Mouse (Mus musculus) myocyte (in vitro differentiated cells): Measurements from ENCODE around the gene Preb. TPM values are rescaled to one million over a fixed set of nuclear protein-coding genes. Genes with fewer than 3 reads are reported as not detected.

Source experiments
- H3K27me3 ChIP-seq: one replicate; pipeline ENCODE4 v1.6.1; 2011; ENCODE audit not compliant: control insufficient read depth, insufficient read depth, insufficient read length
- H3K36me3 ChIP-seq: one replicate; pipeline ENCODE4 v1.6.1; 2011; ENCODE audit not compliant: control insufficient read depth, insufficient read depth
- H3K4me2 ChIP-seq: one replicate; pipeline ENCODE4 v1.6.1; 2011; ENCODE audit warnings: low read depth, control low read depth
- H3K4me3 ChIP-seq: one replicate; pipeline ENCODE4 v1.5.1; 2011; ENCODE audit warnings: mild to moderate bottlenecking, control low read depth, moderate library complexity
- H3K79me2 ChIP-seq: one replicate; pipeline ENCODE4 v1.6.1; 2011; ENCODE audit not compliant: control insufficient read depth, insufficient read depth
- H3ac ChIP-seq: one replicate; pipeline ENCODE4 v1.6.1; 2011; ENCODE audit not compliant: control insufficient read depth, insufficient read length
- CEBPB ChIP-seq: IDR thresholded peaks from 2 replicates; pipeline ENCODE4 v1.6.1; 2011; ENCODE audit warnings: mild to moderate bottlenecking, moderate library complexity; ENCODE audit not compliant: poor library complexity, insufficient read depth, severe bottlenecking
- E2F4 ChIP-seq: IDR thresholded peaks from one replicate; pipeline ENCODE4 v1.6.1; 2011; ENCODE audit warnings: mild to moderate bottlenecking, control low read depth, moderate library complexity; ENCODE audit not compliant: insufficient read depth
- MAX ChIP-seq: IDR thresholded peaks from one replicate; pipeline ENCODE4 v1.6.1; 2011; ENCODE audit warnings: low read depth, mild to moderate bottlenecking, control low read depth
- MYOD1 ChIP-seq, 3 experiments: IDR thresholded peaks; one replicate each; pipeline ENCODE4 v1.6.1; 2011; ENCODE audit warnings: control low read depth in 2 of 3, low read depth in 2 of 3, mild to moderate bottlenecking in 2 of 3, moderate library complexity in 1 of 3; ENCODE audit not compliant: insufficient read length in 2 of 3, control insufficient read depth in 1 of 3
- MYOG ChIP-seq, 3 experiments: IDR thresholded peaks; one replicate each; pipeline ENCODE4 v1.6.1; 2011; ENCODE audit warnings: control low read depth in 2 of 3, low read depth in 2 of 3, mild to moderate bottlenecking in 2 of 3; ENCODE audit not compliant: insufficient read length in 2 of 3, control insufficient read depth in 1 of 3, insufficient read depth in 1 of 3
- POLR2A ChIP-seq: IDR thresholded peaks from one replicate; pipeline ENCODE4 v1.6.1; 2011; ENCODE audit warnings: low read depth, mild to moderate bottlenecking, control low read depth, moderate library complexity; ENCODE audit not compliant: insufficient read length
- POLR2AphosphoS2 ChIP-seq: IDR thresholded peaks from one replicate; pipeline ENCODE4 v1.6.1; 2011; ENCODE audit warnings: low read depth, control low read depth; ENCODE audit not compliant: insufficient read length
- REST ChIP-seq: IDR thresholded peaks from one replicate; pipeline ENCODE4 v1.6.1; 2011; ENCODE audit warnings: mild to moderate bottlenecking, control low read depth, moderate library complexity; ENCODE audit not compliant: insufficient read depth, insufficient read length
- SRF ChIP-seq: IDR thresholded peaks from one replicate; pipeline ENCODE4 v1.6.1; 2011; ENCODE audit warnings: low read depth; ENCODE audit not compliant: control insufficient read depth, insufficient read length
- TCF12 ChIP-seq: IDR thresholded peaks from one replicate; pipeline ENCODE4 v1.6.1; 2011; ENCODE audit warnings: mild to moderate bottlenecking, control low read depth; ENCODE audit not compliant: poor library complexity, insufficient read depth, severe bottlenecking
- TCF3 ChIP-seq: IDR thresholded peaks from one replicate; pipeline ENCODE4 v1.6.1; 2011; ENCODE audit warnings: low read depth, control low read depth; ENCODE audit not compliant: insufficient read length
- USF1 ChIP-seq: IDR thresholded peaks from one replicate; pipeline ENCODE4 v1.6.1; 2011; ENCODE audit warnings: low read depth, mild to moderate bottlenecking, control low read depth, moderate library complexity
- polyA plus RNA-seq: library from polyadenylated mRNA; unstranded; fragments of >200 nt; fragmentation: generic; extraction: Trizol; gene quantifications from one replicate; pipeline ENCODE4 v1.2.1, GENCODE M21; 2012; ENCODE audit warnings: missing spikeins

Preb gene
- polyA plus RNA-seq, 1 experiment = 158 TPM

GRCm38 (mm10) chr5:30907413-30908059 lies 52.6 kb downstream of the Preb start, which contains the start of gene Ost4:
Ost4 (minus strand) TSS chr5:30907788.
- peak within 1 kb of the TSS; percentile 91 for H3K4me3 ChIP-seq
- peaks cover 22% of the 10 kb centered on the region for H3K79me2 ChIP-seq
- H3K4me2 ChIP-seq = peak within 1 kb of the TSS; percentile 97
- no peaks in the 10 kb centered on the region for H3K27me3 ChIP-seq
- H3ac ChIP-seq = peak within 1 kb of the TSS; percentile 46
- no peaks in the 10 kb centered on the region for H3K36me3 ChIP-seq
- TF ChIP-seq E2F4 = peak; percentile 38
- no peak for TF ChIP-seq TCF12
- peak; percentile 93 for TF ChIP-seq POLR2A
- TF ChIP-seq USF1 = no peak
- TF ChIP-seq POLR2AphosphoS2 = peak; percentile 74
- TF ChIP-seq CEBPB = no peak
- TF ChIP-seq MYOG (IDR thresholded peaks at IDR 0.05; ENCODE audit: control insufficient read depth in 1 of 3, insufficient read depth in 1 of 3, insufficient read length in 2 of 3, low read depth in 2 of 3) = peak in 2 of 3 experiments; percentile 78 to 90
- no peak for TF ChIP-seq MAX
- no peak for TF ChIP-seq REST
- TF ChIP-seq SRF = no peak
- peak; percentile 64 for TF ChIP-seq TCF3
- TF ChIP-seq MYOD1 (IDR thresholded peaks at IDR 0.05; ENCODE audit: control insufficient read depth in 1 of 3, insufficient read length in 2 of 3, low read depth in 2 of 3) = peak in 2 of 3 experiments; percentile 89 to 93

- H3K27me3 ChIP-seq = no peaks in the 10 kb centered on the region
- H3K4me2 ChIP-seq = peak overlapping the region; percentile 29
- H3ac ChIP-seq = no peak overlapping the region
- peaks cover 17% of the 10 kb centered on the region for H3K79me2 ChIP-seq
- H3K4me3 ChIP-seq = no peak overlapping the region
- no peak for TF ChIP-seq E2F4
- TF ChIP-seq USF1 = peak; percentile 12
- no peak for TF ChIP-seq MAX
- no peak for TF ChIP-seq REST
- TF ChIP-seq CEBPB = 0 out of 2 replicates have a peak, but pooled peaks have one; percentile 14
- no peak for TF ChIP-seq POLR2A
- TF ChIP-seq TCF12 = no peak
- TF ChIP-seq POLR2AphosphoS2 = peak; percentile 49
- TF ChIP-seq MYOG (IDR thresholded peaks at IDR 0.05; ENCODE audit: control insufficient read depth in 1 of 3, insufficient read depth in 1 of 3, insufficient read length in 2 of 3, low read depth in 2 of 3) = no peak
- TF ChIP-seq SRF = no peak
- no peak for TF ChIP-seq TCF3
- TF ChIP-seq MYOD1 (IDR thresholded peaks at IDR 0.05; ENCODE audit: control insufficient read depth in 1 of 3, insufficient read length in 2 of 3, low read depth in 2 of 3) = no peak
- H3K36me3 ChIP-seq = peaks cover 3% of the 10 kb centered on the region
These were observed 58.3 kb downstream of the Preb start for GRCm38 (mm10) chr5:30901860-30902259.

Other genes starting within 250 kb of the Preb start
- 0.01 TPM for gene Dpysl5, start 248.8 kb downstream of the Preb start, polyA plus RNA-seq
- 58.7 TPM for gene Mapre3, start 145.7 kb downstream of the Preb start, polyA plus RNA-seq
- gene Tmem214, start 92.3 kb downstream of the Preb start, polyA plus RNA-seq = 52.8 TPM
- gene Agbl5, start 71.7 kb downstream of the Preb start, polyA plus RNA-seq = 3.1 TPM
- 262 TPM for gene Ost4, start 52.6 kb downstream of the Preb start, polyA plus RNA-seq
- 25.8 TPM for gene Emilin1, start 47.0 kb downstream of the Preb start, polyA plus RNA-seq
- gene Khk, start 38.9 kb downstream of the Preb start, polyA plus RNA-seq = 16.6 TPM
- gene Cgref1, start 14.8 kb downstream of the Preb start, polyA plus RNA-seq = 26.2 TPM
- gene Tcf23, start 8.3 kb upstream of the Preb start, polyA plus RNA-seq = 0.62 TPM
- 143 TPM for gene Atraid, start 88.0 kb upstream of the Preb start, polyA plus RNA-seq
- 11.1 TPM for gene Slc5a6, start 88.6 kb upstream of the Preb start, polyA plus RNA-seq
- 31.5 TPM for gene Cad, start 94.4 kb upstream of the Preb start, polyA plus RNA-seq
- not detected for gene Dnajc5g, start 145.9 kb upstream of the Preb start, polyA plus RNA-seq
- gene Slc30a3, start 147.9 kb upstream of the Preb start, polyA plus RNA-seq = 0.19 TPM
- gene Trim54, start 156.4 kb upstream of the Preb start, polyA plus RNA-seq = 110 TPM
- gene Ucn, start 178.5 kb upstream of the Preb start, polyA plus RNA-seq = 0.78 TPM
- 35.8 TPM for gene Mpv17, start 193.9 kb upstream of the Preb start, polyA plus RNA-seq
- gene Gm29609, start 219.6 kb upstream of the Preb start, polyA plus RNA-seq = 2.6 TPM
- gene Gtf3c2, start 219.8 kb upstream of the Preb start, polyA plus RNA-seq = 24.9 TPM
- gene Snx17, start 232.9 kb upstream of the Preb start, polyA plus RNA-seq = 138 TPM
- gene Eif2b4, start 233.1 kb upstream of the Preb start, polyA plus RNA-seq = 60.2 TPM
- gene Zfp513, start 241.9 kb upstream of the Preb start, polyA plus RNA-seq = 25.6 TPM